Mouse (Mus musculus): Measurements from ENCODE around the gene Atp2c1. TPM values are rescaled to one million over a fixed set of nuclear protein-coding genes. Genes with fewer than 3 reads are reported as not detected.

Gene Atp2c1
- total and polyA plus RNA-seq, 3 experiments = 45.8 to 60.7 (median 51.7) TPM

DNA sequence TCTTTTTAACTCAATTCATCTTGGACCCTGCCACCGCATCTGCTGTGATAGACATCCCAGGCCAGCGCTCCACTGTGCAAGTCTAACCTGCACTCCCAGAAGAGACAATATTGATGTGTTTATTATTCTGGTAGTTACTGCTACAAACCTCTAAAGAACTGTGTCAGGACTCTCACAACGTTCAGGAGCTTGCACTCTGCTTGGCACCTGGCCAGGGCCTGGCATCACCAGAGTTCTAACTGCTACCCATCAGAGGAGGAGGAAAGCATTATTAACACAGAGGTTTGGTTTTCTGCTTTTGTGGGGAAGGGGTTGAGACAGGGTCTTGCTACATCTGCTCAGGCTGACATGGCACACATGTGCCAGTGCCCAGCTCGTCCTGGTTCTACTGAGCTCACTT, 45.0 kb downstream of the Atp2c1 start:
- no peak for DNase-seq (ENCODE audit: extremely low read depth)
- in situ Hi-C loops (cut with MboI; ENCODE audit: low pct_ligation_motif_present, low pct_unique_long_range_greater_than_20kb, low sequenced_read_pairs) = no loop called here
- Histone ChIP-seq H3K4me3 (replicated peaks in 1 of 3; ENCODE audit: low read depth in 2 of 3, low read length in 2 of 3, poor library complexity in 1 of 3) (no peak overlapping the region), H3K9ac (ENCODE audit: insufficient read depth, low read depth) (no peak overlapping the region), H3K4me2 (ENCODE audit: insufficient read depth, low read depth, poor library complexity, severe bottlenecking) (no peak overlapping the region), H3K79me2 (replicated peaks; ENCODE audit: control insufficient read depth, extremely low read depth, insufficient read depth, poor library complexity, severe bottlenecking) (peaks cover 5% of the 10 kb centered on the region), H3K9me3 (replicated peaks; ENCODE audit: low read length) (no peaks in the 10 kb centered on the region), H3K4me1 (ENCODE audit: control insufficient read depth in 1 of 2, insufficient read depth in 2 of 2) (peaks cover 6 to 65% of the 10 kb centered on the region in 2 experiments), H3K27me3 (replicated peaks) (no peaks in the 10 kb centered on the region), H3K27ac (ENCODE audit: insufficient read depth, low read depth) (no peak overlapping the region), H3K36me3 (replicated peaks in 1 of 2; ENCODE audit: control insufficient read depth in 1 of 2, insufficient read depth in 1 of 2, low read length in 1 of 2) (peaks cover 0 to 12% of the 10 kb centered on the region in 2 experiments)
- no peak for TF ChIP-seq MXI1 (IDR thresholded peaks at IDR 0.05; ENCODE audit: low read depth, low read length)
- dilution Hi-C loops (cut with MboI; ENCODE audit: extremely low pct_ligation_motif_present, extremely low pct_unique_long_range_greater_than_20kb, low sequenced_read_pairs) = no loop called here

DNA sequence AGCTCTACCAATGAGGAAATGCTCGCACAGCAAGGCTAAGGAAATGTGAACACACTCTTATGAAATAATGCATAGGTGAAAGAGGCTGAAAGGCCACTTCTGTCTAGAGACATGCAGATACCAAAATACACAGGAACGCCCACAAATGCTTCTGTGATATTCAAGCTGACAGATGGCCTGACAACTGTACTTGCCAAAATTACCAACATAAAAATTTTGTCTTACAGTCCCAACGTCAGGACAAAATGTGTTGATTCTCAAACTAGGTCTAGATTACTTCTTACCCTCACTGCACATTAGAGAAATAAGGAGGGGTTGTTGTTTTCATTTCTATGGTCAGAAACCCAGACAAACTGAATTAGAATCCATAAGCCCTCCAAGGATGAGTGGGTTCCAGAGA, 51.0 kb downstream of the Atp2c1 start:
- no peak overlapping the region for H3K27ac ChIP-seq (ENCODE audit: insufficient read depth, low read depth)
- no peaks in the 10 kb centered on the region for H3K9me3 ChIP-seq (replicated peaks; ENCODE audit: low read length)
- peaks cover 0 to 27% of the 10 kb centered on the region in 2 experiments for H3K36me3 ChIP-seq (replicated peaks in 1 of 2; ENCODE audit: control insufficient read depth in 1 of 2, insufficient read depth in 1 of 2, low read length in 1 of 2)
- peaks cover 0 to 19% of the 10 kb centered on the region in 2 experiments; a peak in 1 of 4 replicates for H3K4me1 ChIP-seq (ENCODE audit: control insufficient read depth in 1 of 2, insufficient read depth in 2 of 2)
- H3K4me2 ChIP-seq (ENCODE audit: insufficient read depth, low read depth, poor library complexity, severe bottlenecking) = no peak overlapping the region
- no peaks in the 10 kb centered on the region for H3K79me2 ChIP-seq (replicated peaks; ENCODE audit: control insufficient read depth, extremely low read depth, insufficient read depth, poor library complexity, severe bottlenecking)
- H3K4me3 ChIP-seq (replicated peaks in 1 of 3; ENCODE audit: low read depth in 2 of 3, low read length in 2 of 3, poor library complexity in 1 of 3) = no peak overlapping the region
- no peaks in the 10 kb centered on the region for H3K27me3 ChIP-seq (replicated peaks)
- TF ChIP-seq POLR2A (IDR thresholded peaks at IDR 0.05; ENCODE audit: low read depth, low read length) = no peak
- no peak for TF ChIP-seq E2F4 (IDR thresholded peaks at IDR 0.05; ENCODE audit: insufficient replicate concordance, low read depth, low read length)
- no peak for TF ChIP-seq KAT2A (IDR thresholded peaks at IDR 0.05; ENCODE audit: insufficient replicate concordance, low read length)
- no peak for TF ChIP-seq ZKSCAN1 (IDR thresholded peaks at IDR 0.05; ENCODE audit: borderline replicate concordance, low read depth, low read length)
- no peak for TF ChIP-seq CHD2 (IDR thresholded peaks at IDR 0.05; ENCODE audit: low read length)
- no peak for TF ChIP-seq CTCF (conservative IDR thresholded peaks at IDR 0.05 in 1 of 2, IDR thresholded peaks at IDR 0.05 in 1 of 2; ENCODE audit: low read depth in 2 of 2, low read length in 2 of 2)
- no peak for TF ChIP-seq ETS1 (conservative IDR thresholded peaks at IDR 0.05; ENCODE audit: low read depth, low read length)
- TF ChIP-seq HCFC1 (IDR thresholded peaks at IDR 0.05; ENCODE audit: low read depth, low read length) = no peak
- TF ChIP-seq MXI1 (IDR thresholded peaks at IDR 0.05; ENCODE audit: low read depth, low read length) = no peak
- no peak for TF ChIP-seq PAX5 (IDR thresholded peaks at IDR 0.05; ENCODE audit: low read length)
- TF ChIP-seq MAZ (IDR thresholded peaks at IDR 0.05; ENCODE audit: low read depth, low read length) = no peak
- no peak for TF ChIP-seq MAX (IDR thresholded peaks at IDR 0.05; ENCODE audit: low read length)
- no peak for TF ChIP-seq ELF1 (IDR thresholded peaks at IDR 0.05; ENCODE audit: low read depth, low read length)
- no peak for TF ChIP-seq NELFE (IDR thresholded peaks at IDR 0.05; ENCODE audit: low read depth, low read length)
- TF ChIP-seq MEF2A (IDR thresholded peaks at IDR 0.05; ENCODE audit: borderline replicate concordance, low read depth, low read length) = no peak
- in situ Hi-C loops (cut with MboI; ENCODE audit: low pct_ligation_motif_present, low pct_unique_long_range_greater_than_20kb, low sequenced_read_pairs) = no loop called here
- dilution Hi-C loops (cut with MboI; ENCODE audit: extremely low pct_ligation_motif_present, extremely low pct_unique_long_range_greater_than_20kb, low sequenced_read_pairs) = no loop called here
- no peak overlapping the region for H3K9ac ChIP-seq (ENCODE audit: insufficient read depth, low read depth)
- no peak for DNase-seq (ENCODE audit: extremely low read depth)

DNA sequence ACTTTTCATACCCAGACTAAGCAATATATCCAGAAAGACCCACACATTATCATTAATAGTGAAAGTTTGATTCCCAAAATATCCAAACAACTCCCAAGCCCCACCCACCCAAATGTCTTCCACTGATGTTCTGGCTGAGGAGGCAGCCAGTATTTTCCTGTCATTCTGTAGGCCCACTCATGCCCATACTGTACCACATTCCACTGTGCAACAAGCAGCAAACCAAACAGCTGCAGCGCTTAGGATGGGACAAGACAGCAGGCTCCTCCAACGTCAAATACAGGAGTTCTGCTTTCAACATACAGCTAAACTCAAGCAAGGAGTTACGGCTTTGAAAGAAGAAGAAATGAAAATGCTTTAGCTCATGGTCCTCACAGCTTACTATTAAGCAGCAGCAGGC, 52.2 kb downstream of the Atp2c1 start:
- Histone ChIP-seq H3K79me2 (replicated peaks; ENCODE audit: control insufficient read depth, extremely low read depth, insufficient read depth, poor library complexity, severe bottlenecking) (no peaks in the 10 kb centered on the region), H3K27me3 (replicated peaks) (no peaks in the 10 kb centered on the region), H3K9me3 (replicated peaks; ENCODE audit: low read length) (no peaks in the 10 kb centered on the region), H3K9ac (ENCODE audit: insufficient read depth, low read depth) (no peak overlapping the region), H3K36me3 (replicated peaks in 1 of 2; ENCODE audit: control insufficient read depth in 1 of 2, insufficient read depth in 1 of 2, low read length in 1 of 2) (peaks cover 0 to 31% of the 10 kb centered on the region in 2 experiments), H3K4me1 (ENCODE audit: control insufficient read depth in 1 of 2, insufficient read depth in 2 of 2) (peaks cover 0 to 7% of the 10 kb centered on the region in 2 experiments; a peak in 1 of 4 replicates), H3K4me3 (replicated peaks in 1 of 3; ENCODE audit: low read depth in 2 of 3, low read length in 2 of 3, poor library complexity in 1 of 3) (no peak overlapping the region), H3K4me2 (ENCODE audit: insufficient read depth, low read depth, poor library complexity, severe bottlenecking) (no peak overlapping the region), H3K27ac (ENCODE audit: insufficient read depth, low read depth) (no peak overlapping the region)
- dilution Hi-C loops (cut with MboI; ENCODE audit: extremely low pct_ligation_motif_present, extremely low pct_unique_long_range_greater_than_20kb, low sequenced_read_pairs) = no loop called here
- no peak for TF ChIP-seq NRF1 (IDR thresholded peaks at IDR 0.05; ENCODE audit: low read depth, low read length)
- in situ Hi-C loops (cut with MboI; ENCODE audit: low pct_ligation_motif_present, low pct_unique_long_range_greater_than_20kb, low sequenced_read_pairs) = no loop called here
- DNase-seq (ENCODE audit: extremely low read depth) = no peak
